In genomic region chr2:74658667-74659371, GRCm38 (mm10) we compare ENCODE assay signal across 12 mouse cellular contexts. TPM values are rescaled to one million over a fixed set of nuclear protein-coding genes. Genes with fewer than 3 reads are reported as not detected.
A peak's percentile ranks its signal among the peaks of the same experiment; 100 is the strongest.
DNase-seq lines count a peak whose midpoint lies in the region; ATAC-seq and TF ChIP-seq lines count a peak whose summit lies in the region.
"Had no signal": no experiment of that assay in that cellular context is flagged by ENCODE, and none has a peak within 500 bp of the region (broad histone marks: within the 10 kb centered on the region; RNA-seq: fewer than 3 reads in every experiment).

No protein-coding gene starts in this region.

- peaks cover 100% of the 10 kb centered on the region for H3K27me3 ChIP-seq in forebrain, embryonic 10.5 days (ENCODE audit: poor library complexity, severe bottlenecking)
- peaks cover 64% of the 10 kb centered on the region for H3K27me3 ChIP-seq in forebrain, embryonic 16.5 days (replicated peaks; ENCODE audit: control insufficient read depth, insufficient read depth, low read length)
- H3K27me3 ChIP-seq in stomach, embryonic 14.5 days (ENCODE audit: control insufficient read depth, insufficient read depth, low read length), result peaks cover 72% of the 10 kb centered on the region
- peaks cover 49% of the 10 kb centered on the region for H3K27me3 ChIP-seq in stomach, postnatal 0 days (ENCODE audit: control insufficient read depth, insufficient read depth, low read length)
- peaks cover 53% of the 10 kb centered on the region for H3K27me3 ChIP-seq in limb, embryonic 13.5 days

- H3K27ac ChIP-seq in forebrain, embryonic 10.5 days, result no peak overlapping the region
- H3K27ac ChIP-seq in forebrain, embryonic 16.5 days (ENCODE audit: low read length), result no peak overlapping the region
- H3K27ac ChIP-seq in stomach, embryonic 14.5 days (ENCODE audit: low read length), result no peak overlapping the region
- no peak overlapping the region for H3K27ac ChIP-seq in stomach, postnatal 0 days (replicated peaks)
- H3K27ac ChIP-seq in limb, embryonic 13.5 days, result peak overlapping the region; percentile 95

- no peak overlapping the region for H3K4me2 ChIP-seq in forebrain, embryonic 16.5 days (ENCODE audit: low read length)
- no peak overlapping the region for H3K4me2 ChIP-seq in stomach, embryonic 14.5 days (replicated peaks; ENCODE audit: low read depth, low read length)
- H3K4me2 ChIP-seq in stomach, postnatal 0 days (replicated peaks; ENCODE audit: low read depth), result no peak overlapping the region
- peak overlapping the region; percentile 74 for H3K4me2 ChIP-seq in limb, embryonic 13.5 days (replicated peaks)

- no peak overlapping the region for H3K9ac ChIP-seq in forebrain, embryonic 16.5 days (replicated peaks; ENCODE audit: low read depth, low read length)
- no peak overlapping the region for H3K9ac ChIP-seq in stomach, embryonic 14.5 days (replicated peaks; ENCODE audit: low read depth, low read length)
- no peak overlapping the region for H3K9ac ChIP-seq in stomach, postnatal 0 days (ENCODE audit: low read length)
- peak overlapping the region; percentile 98 for H3K9ac ChIP-seq in limb, embryonic 13.5 days

- no peak for TF ChIP-seq EP300 in stomach, postnatal 0 days (optimal IDR thresholded peaks at IDR 0.05)

- no peaks in the 10 kb centered on the region for H3K36me3 ChIP-seq in forebrain, embryonic 10.5 days (replicated peaks)
- H3K36me3 ChIP-seq in forebrain, embryonic 16.5 days (ENCODE audit: control insufficient read depth, insufficient read depth), result no peaks in the 10 kb centered on the region
- H3K36me3 ChIP-seq in stomach, embryonic 14.5 days (ENCODE audit: control insufficient read depth, insufficient read depth, low read length), result no peaks in the 10 kb centered on the region
- H3K36me3 ChIP-seq in stomach, postnatal 0 days (ENCODE audit: control insufficient read depth, insufficient read depth, low read length), result no peaks in the 10 kb centered on the region
- 0 out of 2 replicates have a peak, but pooled peaks cover 2% of the 10 kb centered on the region for H3K36me3 ChIP-seq in limb, embryonic 13.5 days

- no peak overlapping the region for H3K4me3 ChIP-seq in forebrain, embryonic 10.5 days
- no peak overlapping the region for H3K4me3 ChIP-seq in forebrain, embryonic 16.5 days (replicated peaks; ENCODE audit: low read length)
- peak overlapping the region; percentile 5; the same call in 1 of the 2 replicates for H3K4me3 ChIP-seq in stomach, embryonic 14.5 days (ENCODE audit: low read depth, low read length)
- H3K4me3 ChIP-seq in stomach, postnatal 0 days (ENCODE audit: low read depth, low read length), result no peak overlapping the region
- H3K4me3 ChIP-seq in limb, embryonic 13.5 days, result peak overlapping the region; percentile 63

- peaks cover 20% of the 10 kb centered on the region for H3K4me1 ChIP-seq in forebrain, embryonic 10.5 days
- H3K4me1 ChIP-seq in forebrain, embryonic 16.5 days (replicated peaks; ENCODE audit: control insufficient read depth, insufficient read depth, low read length), result peaks cover 7% of the 10 kb centered on the region
- H3K4me1 ChIP-seq in stomach, embryonic 14.5 days (ENCODE audit: control insufficient read depth, insufficient read depth, low read length), result peaks cover 3% of the 10 kb centered on the region; the same call in 1 of the 2 replicates
- no peaks in the 10 kb centered on the region for H3K4me1 ChIP-seq in stomach, postnatal 0 days (replicated peaks; ENCODE audit: control insufficient read depth, insufficient read depth)
- H3K4me1 ChIP-seq in limb, embryonic 13.5 days, result peaks cover 15% of the 10 kb centered on the region; the same call in 1 of the 2 replicates

- peak; percentile 67 for DNase-seq in forebrain, embryonic 10.5 days (ENCODE audit: extremely low spot score, low spot score)
- DNase-seq in stomach, postnatal 0 days (ENCODE audit: low spot score), result no peak
- peak; percentile 16 for DNase-seq in yolk sac, embryonic 10.5 days (ENCODE audit: low spot score)
- DNase-seq in lung, postnatal 25 days (ENCODE audit: low spot score), result no peak
- no peak for DNase-seq in layer of hippocampus, postnatal 10 days (ENCODE audit: low spot score in 2 of 2)
- DNase-seq: cerebellum, adult 11 months; heart, adult 18-20 months had no signal

- no peak for ATAC-seq in forebrain, embryonic 16.5 days
- ATAC-seq in stomach, embryonic 14.5 days (ENCODE audit: insufficient number of reproducible peaks, insufficient read depth, low FRiP score, low read depth), result no peak
- ATAC-seq in stomach, postnatal 0 days (ENCODE audit: low FRiP score, low TSS enrichment), result no peak
- no peak for ATAC-seq in limb, embryonic 13.5 days (ENCODE audit: low FRiP score, low read depth)

- no peak for TF ChIP-seq CTCF in stomach, postnatal 0 days (IDR thresholded peaks at IDR 0.05; ENCODE audit: low read depth)

- WGBS in forebrain, embryonic 10.5 days, result under 1% methylated on average over 47 of the region's 47 CpGs
- under 1% methylated on average over 47 of the region's 47 CpGs for WGBS in forebrain, embryonic 16.5 days
- under 1% methylated on average over 47 of the region's 47 CpGs for WGBS in stomach, embryonic 14.5 days
- WGBS in stomach, postnatal 0 days, result 4% methylated on average over 47 of the region's 47 CpGs
- WGBS in limb, embryonic 13.5 days, result under 1% methylated on average over 47 of the region's 47 CpGs

- 0 out of 2 replicates have a peak, but pooled peaks cover 4% of the 10 kb centered on the region for H3K9me3 ChIP-seq in forebrain, embryonic 10.5 days
- H3K9me3 ChIP-seq in forebrain, embryonic 16.5 days (ENCODE audit: control insufficient read depth, low read length), result no peaks in the 10 kb centered on the region
- no peaks in the 10 kb centered on the region for H3K9me3 ChIP-seq in stomach, embryonic 14.5 days (ENCODE audit: control insufficient read depth, low read depth, low read length)
- no peaks in the 10 kb centered on the region for H3K9me3 ChIP-seq in stomach, postnatal 0 days (ENCODE audit: control insufficient read depth, low read length)
- no peaks in the 10 kb centered on the region for H3K9me3 ChIP-seq in limb, embryonic 13.5 days

RNA-seq across cellular contexts. Expression of gene Evx2, which starts 0.5 kb away (rescaled TPM):
- not detected in 2 replicates for polyA plus RNA-seq in forebrain, embryonic 10.5 days (2016; fragmentation: Nextera tagmentation; extraction: Ambion mirVana)
- polyA plus RNA-seq in forebrain, embryonic 16.5 days (2015; fragmentation: Nextera tagmentation; extraction: Ambion mirVana), result 0.07 TPM in 1 of 2 replicates, not detected in the other
- polyA plus RNA-seq in stomach, embryonic 14.5 days (2014; fragmentation: Nextera tagmentation; extraction: Ambion mirVana), result not detected in 2 replicates
- polyA plus RNA-seq in stomach, postnatal 0 days (2015; fragmentation: Nextera tagmentation; extraction: Ambion mirVana), result not detected in 2 replicates
- 2.3 and 3.2 TPM in 2 replicates for polyA plus RNA-seq in limb, embryonic 13.5 days (2015; fragmentation: Nextera tagmentation; extraction: Ambion mirVana)
- total RNA-seq in layer of hippocampus, postnatal 10 days (2021), result not detected
- total RNA-seq: heart, adult 18-20 months; monocyte, adult 5-6 weeks had no signal

RNA-seq across cellular contexts. Expression of gene Hoxd13, which starts 9.3 kb away (rescaled TPM):
- polyA plus RNA-seq in forebrain, embryonic 10.5 days (2016; fragmentation: Nextera tagmentation; extraction: Ambion mirVana), result not detected in 2 replicates
- polyA plus RNA-seq in forebrain, embryonic 16.5 days (2015; fragmentation: Nextera tagmentation; extraction: Ambion mirVana), result 0.10 TPM in 1 of 2 replicates, not detected in the other
- polyA plus RNA-seq in stomach, embryonic 14.5 days (2014; fragmentation: Nextera tagmentation; extraction: Ambion mirVana), result not detected in 2 replicates
- not detected in 2 replicates for polyA plus RNA-seq in stomach, postnatal 0 days (2015; fragmentation: Nextera tagmentation; extraction: Ambion mirVana)
- polyA plus RNA-seq in limb, embryonic 13.5 days (2015; fragmentation: Nextera tagmentation; extraction: Ambion mirVana), result 48.5 and 55.5 TPM in 2 replicates
- total RNA-seq in layer of hippocampus, postnatal 10 days (2021), result not detected
- total RNA-seq: heart, adult 18-20 months; monocyte, adult 5-6 weeks had no signal
- polyA plus RNA-seq: testis, adult 2 months had no signal

RNA-seq across cellular contexts. Expression of gene Hoxd12, which starts 16.0 kb away (rescaled TPM):
- polyA plus RNA-seq in forebrain, embryonic 10.5 days (2016; fragmentation: Nextera tagmentation; extraction: Ambion mirVana), result not detected in 2 replicates
- polyA plus RNA-seq in forebrain, embryonic 16.5 days (2015; fragmentation: Nextera tagmentation; extraction: Ambion mirVana), result not detected in 2 replicates
- not detected in 2 replicates for polyA plus RNA-seq in stomach, embryonic 14.5 days (2014; fragmentation: Nextera tagmentation; extraction: Ambion mirVana)
- not detected in 2 replicates for polyA plus RNA-seq in stomach, postnatal 0 days (2015; fragmentation: Nextera tagmentation; extraction: Ambion mirVana)
- 59.3 and 67.1 TPM in 2 replicates for polyA plus RNA-seq in limb, embryonic 13.5 days (2015; fragmentation: Nextera tagmentation; extraction: Ambion mirVana)
- total RNA-seq in layer of hippocampus, postnatal 10 days (2021), result not detected
- total RNA-seq: heart, adult 18-20 months; monocyte, adult 5-6 weeks had no signal
- polyA plus RNA-seq: testis, adult 2 months had no signal

RNA-seq across cellular contexts. Expression of gene Hoxd11, which starts 20.5 kb away (rescaled TPM):
- not detected in 2 replicates for polyA plus RNA-seq in forebrain, embryonic 10.5 days (2016; fragmentation: Nextera tagmentation; extraction: Ambion mirVana)
- polyA plus RNA-seq in forebrain, embryonic 16.5 days (2015; fragmentation: Nextera tagmentation; extraction: Ambion mirVana), result not detected in 2 replicates
- not detected in 2 replicates for polyA plus RNA-seq in stomach, embryonic 14.5 days (2014; fragmentation: Nextera tagmentation; extraction: Ambion mirVana)
- not detected in 2 replicates for polyA plus RNA-seq in stomach, postnatal 0 days (2015; fragmentation: Nextera tagmentation; extraction: Ambion mirVana)
- 19.1 TPM in 2 replicates for polyA plus RNA-seq in limb, embryonic 13.5 days (2015; fragmentation: Nextera tagmentation; extraction: Ambion mirVana)
- not detected for total RNA-seq in layer of hippocampus, postnatal 10 days (2021)
- total RNA-seq: heart, adult 18-20 months; monocyte, adult 5-6 weeks had no signal
- polyA plus RNA-seq: testis, adult 2 months had no signal

RNA-seq across cellular contexts. Expression of gene Hoxd10, which starts 32.9 kb away (rescaled TPM):
- not detected in 2 replicates for polyA plus RNA-seq in forebrain, embryonic 10.5 days (2016; fragmentation: Nextera tagmentation; extraction: Ambion mirVana)
- polyA plus RNA-seq in forebrain, embryonic 16.5 days (2015; fragmentation: Nextera tagmentation; extraction: Ambion mirVana), result not detected in 2 replicates
- polyA plus RNA-seq in stomach, embryonic 14.5 days (2014; fragmentation: Nextera tagmentation; extraction: Ambion mirVana), result 0.14 TPM in 1 of 2 replicates, not detected in the other
- 0.10 TPM in 1 of 2 replicates, not detected in the other for polyA plus RNA-seq in stomach, postnatal 0 days (2015; fragmentation: Nextera tagmentation; extraction: Ambion mirVana)
- 26.0 and 26.2 TPM in 2 replicates for polyA plus RNA-seq in limb, embryonic 13.5 days (2015; fragmentation: Nextera tagmentation; extraction: Ambion mirVana)
- not detected for total RNA-seq in layer of hippocampus, postnatal 10 days (2021)
- total RNA-seq: heart, adult 18-20 months; monocyte, adult 5-6 weeks had no signal

Comparison
In these comparisons a context has a peak if more than half of its experiments do, and no peak if none do; other contexts are left out.
1. H3K4me3 ChIP-seq: peak in stomach, embryonic 14.5 days (single experiment) and limb, embryonic 13.5 days (single experiment); none in forebrain, embryonic 10.5 days (single experiment), forebrain, embryonic 16.5 days (single experiment) and stomach, postnatal 0 days (single experiment).
2. DNase-seq: peak in forebrain, embryonic 10.5 days (single experiment) and yolk sac, embryonic 10.5 days (single experiment); none in stomach, postnatal 0 days (single experiment), lung, postnatal 25 days (single experiment) and layer of hippocampus, postnatal 10 days (0 of 2).
3. RNA of gene Hoxd13, which starts 9.3 kb away (polyA plus RNA-seq): 48.5 to 55.5 TPM in limb, embryonic 13.5 days; not detected in forebrain, embryonic 10.5 days, 0.10 TPM in forebrain, embryonic 16.5 days, not detected in stomach, embryonic 14.5 days and not detected in stomach, postnatal 0 days; every median in the first group is over 10 times any median in the second.
4. RNA of gene Hoxd12, which starts 16.0 kb away (polyA plus RNA-seq): 59.3 to 67.1 TPM in limb, embryonic 13.5 days; not detected in stomach, embryonic 14.5 days, not detected in forebrain, embryonic 10.5 days, not detected in forebrain, embryonic 16.5 days and not detected in stomach, postnatal 0 days; every median in the first group is over 10 times any median in the second.